Mouse (Mus musculus) embryonic fibroblast, embryonic 13.5 days (primary cell): ENCODE measurements around the gene Rbm44.

Experiments used
- CTCF ChIP-seq: IDR thresholded peaks from 2 replicates; pipeline ENCODE4 v1.5.1; 2011; ENCODE audit warnings: mild to moderate bottlenecking, control low read depth, low read length, moderate library complexity, borderline replicate concordance; ENCODE audit not compliant: insufficient read depth
- POLR2A ChIP-seq: IDR thresholded peaks from 2 replicates; pipeline ENCODE4 v1.6.1; 2011; ENCODE audit warnings: low read depth, mild to moderate bottlenecking, control low read depth, low read length, moderate library complexity

DNA sequence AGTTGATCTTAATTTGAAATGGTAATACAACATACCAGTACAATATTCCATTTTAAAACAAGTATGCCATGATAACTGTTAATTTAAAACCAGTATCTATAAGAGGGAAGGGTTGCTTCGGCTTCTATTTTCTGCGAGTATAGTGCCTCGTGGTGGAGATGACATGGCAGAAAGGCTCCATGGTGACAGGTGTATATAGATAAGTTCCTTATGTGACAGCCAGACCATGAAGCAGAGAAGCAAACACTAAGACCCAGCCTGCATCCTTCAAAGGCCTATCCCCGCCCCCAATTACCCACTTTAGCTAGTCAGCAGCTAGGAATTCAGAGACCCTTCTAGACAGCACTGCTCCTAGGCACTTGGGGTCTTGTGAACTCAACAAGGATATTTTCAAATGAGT, 24.3 kb downstream of the Rbm44 start:
- no peak for TF ChIP-seq POLR2A
- no peak for TF ChIP-seq CTCF
